Mouse (Mus musculus) cerebral cortex, adult 2 months (tissue): ENCODE data around the gene Adk.

Experiments used
- WGBS: fragments of 180-500 bp; shearing (Covaris S2); methylation state at CpG from one replicate; pipeline ENCODE4 v1.1.7; 2018; 5-methylcytosine and 5-hydroxymethylcytosine counted together

Gene Adk

DNA sequence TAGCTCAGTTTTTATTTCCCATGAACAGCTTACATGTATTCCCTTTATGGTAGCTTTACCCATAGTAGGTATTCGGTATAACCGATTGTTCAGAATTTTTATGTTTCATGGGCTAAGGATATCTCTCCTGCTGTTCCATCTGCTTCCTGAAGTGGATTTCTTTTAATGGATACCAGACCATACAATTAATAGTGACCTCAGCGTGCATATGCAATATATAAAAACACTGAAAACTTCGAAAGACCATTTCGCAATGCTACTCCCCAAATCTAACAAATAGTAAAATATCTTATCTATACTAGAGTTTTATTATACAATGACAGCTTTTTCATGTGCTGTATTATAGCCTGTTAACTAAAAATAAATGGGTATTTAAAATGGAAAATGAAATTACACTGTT is 232.5 kb downstream of the Adk start:
- WGBS = 93% methylated on average over 5 of the region's 5 CpGs

DNA sequence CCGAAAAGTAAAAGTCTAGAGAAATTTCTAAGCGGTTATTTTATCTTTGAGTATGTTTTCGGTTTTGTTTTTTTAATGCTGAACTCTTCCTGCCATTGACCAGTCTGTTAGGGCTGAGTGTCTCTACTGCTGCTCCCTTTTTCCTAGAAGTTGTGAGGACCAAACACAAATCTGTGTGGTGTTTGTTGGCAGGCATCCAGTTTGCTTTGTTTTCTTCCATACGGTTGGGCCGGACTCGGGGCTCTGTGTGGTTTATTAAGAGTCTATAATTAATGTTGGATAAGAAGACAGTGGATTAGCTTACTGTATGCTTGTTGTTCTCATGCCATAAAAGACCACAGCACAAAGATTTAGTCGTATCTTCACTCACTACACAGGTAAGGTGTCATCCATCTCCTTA is 233.9 kb downstream of the Adk start:
- 73% methylated on average over 7 of the region's 7 CpGs for WGBS

DNA sequence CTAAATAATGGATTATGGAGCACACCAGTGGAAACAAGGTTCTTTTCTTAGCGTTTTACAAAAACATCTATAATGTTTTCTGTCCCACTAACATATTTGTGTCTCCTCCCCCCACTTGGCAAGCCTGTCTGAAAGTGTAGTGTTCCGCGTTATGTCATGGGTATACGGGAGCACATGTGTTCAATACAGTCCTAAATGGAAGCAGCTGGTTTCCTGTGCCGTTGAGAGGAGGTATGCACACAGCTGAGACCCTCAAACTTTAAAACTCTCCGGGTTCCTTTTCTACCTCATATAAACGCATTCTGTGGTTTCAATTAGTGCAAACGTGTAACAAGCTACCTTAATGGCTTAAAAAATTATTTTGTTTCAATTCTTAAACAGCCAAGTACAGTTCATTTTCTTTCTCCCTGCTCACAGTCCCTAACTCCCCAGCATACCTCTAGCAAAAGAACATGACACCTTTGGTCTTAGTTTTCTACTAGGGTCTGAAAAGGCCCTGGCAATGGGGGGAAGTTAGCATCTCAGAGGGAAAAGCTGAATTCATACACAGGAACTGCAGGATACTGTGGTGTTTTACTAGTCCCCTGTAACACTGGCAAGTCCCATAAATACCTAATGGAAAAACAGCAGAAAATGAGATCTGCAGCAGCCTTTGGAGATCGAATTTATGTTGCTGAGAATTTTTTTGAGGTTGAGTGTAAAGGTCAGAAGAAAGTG is 235.5 kb downstream of the Adk start:
- 84% methylated on average over 9 of the region's 9 CpGs for WGBS

DNA sequence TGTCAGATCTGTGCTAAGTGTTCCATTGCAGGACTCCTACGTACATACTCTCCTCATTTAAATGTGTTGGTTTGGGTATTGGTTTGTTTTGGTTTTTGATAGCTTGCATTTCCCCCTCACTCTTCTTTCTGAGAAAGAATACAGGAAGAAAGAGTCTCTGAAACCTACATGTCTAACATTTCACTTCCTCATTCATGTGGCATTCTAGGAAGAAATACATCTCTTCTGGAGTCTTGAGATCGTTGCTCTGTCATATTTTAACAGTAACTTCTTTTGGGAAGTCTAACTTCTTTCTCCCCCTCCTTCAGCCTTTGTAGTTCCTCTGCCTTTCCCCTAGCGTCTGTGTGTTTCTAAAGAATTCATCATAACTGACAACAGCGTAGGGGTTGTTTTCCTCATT is 247.4 kb downstream of the Adk start:
- WGBS = 75% methylated on average over 4 of the region's 4 CpGs

DNA sequence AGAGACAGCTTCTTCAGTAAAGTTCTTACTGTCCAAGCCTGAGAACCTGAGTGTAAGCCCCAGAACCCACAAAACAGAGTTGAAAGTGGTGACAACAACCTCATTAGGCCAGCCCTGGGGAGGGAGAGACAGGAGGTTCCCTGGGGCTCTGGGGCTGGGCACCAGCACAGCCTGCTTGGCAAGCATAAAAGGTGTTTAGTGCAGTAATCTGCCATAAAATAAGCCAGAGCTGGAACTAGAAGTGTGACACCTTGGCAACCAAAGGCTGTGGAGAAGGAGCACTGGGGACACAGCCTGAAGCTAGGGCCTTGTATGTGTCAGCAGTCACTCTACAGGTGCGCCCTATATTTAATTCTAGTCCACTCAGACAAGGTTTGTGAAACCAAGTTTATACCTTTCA is 252.4 kb downstream of the Adk start:
- 91% methylated on average over 1 of the region's 1 CpGs for WGBS

DNA sequence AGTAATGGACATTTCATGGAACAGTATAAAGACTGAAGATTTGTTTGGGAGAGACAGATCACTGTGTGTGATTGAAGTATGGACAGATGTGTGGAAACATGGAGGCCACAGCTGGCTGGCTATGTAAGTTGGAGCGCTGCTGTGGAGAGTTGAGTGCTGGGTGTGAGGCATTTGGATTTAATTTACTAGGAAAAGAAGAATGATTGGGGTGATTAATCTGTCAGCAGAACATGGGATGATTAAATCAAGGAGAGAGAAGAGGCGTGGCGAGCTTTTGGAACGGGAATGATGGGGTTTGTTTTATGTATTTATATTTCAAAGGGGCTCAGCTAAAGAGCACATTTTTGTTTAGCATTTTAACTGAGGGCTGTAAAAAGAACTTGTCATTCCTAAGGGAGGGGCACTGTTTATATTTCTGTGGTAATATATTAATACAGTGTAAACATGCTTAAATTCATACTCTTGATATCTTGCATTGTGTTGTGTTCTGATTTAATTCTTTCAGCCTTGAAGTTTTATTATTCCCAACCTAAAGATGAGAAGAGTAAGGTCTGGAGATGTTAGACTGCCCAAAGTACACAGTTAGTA is 256.1 kb downstream of the Adk start:
- WGBS = 84% methylated on average over 4 of the region's 4 CpGs

DNA sequence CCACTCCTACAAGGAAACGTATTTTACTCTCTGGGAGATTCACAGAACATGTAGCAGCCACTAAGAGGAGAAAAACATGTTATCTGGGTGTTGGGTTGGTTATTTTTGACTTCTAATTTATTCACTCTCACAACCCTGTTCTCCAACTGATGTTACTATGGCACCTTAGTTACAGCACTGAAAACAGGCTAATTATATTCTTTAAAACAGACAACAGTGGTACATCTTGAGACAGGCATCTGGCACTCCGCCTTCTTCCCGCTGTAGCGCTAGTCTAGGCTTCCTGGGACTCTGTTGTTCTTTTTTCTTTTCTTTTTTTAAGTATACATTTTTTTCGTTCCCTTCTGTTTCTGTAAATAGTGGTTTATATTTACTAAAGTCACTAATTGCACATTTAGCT is 258.2 kb downstream of the Adk start:
- WGBS = 49% methylated on average over 5 of the region's 5 CpGs

DNA sequence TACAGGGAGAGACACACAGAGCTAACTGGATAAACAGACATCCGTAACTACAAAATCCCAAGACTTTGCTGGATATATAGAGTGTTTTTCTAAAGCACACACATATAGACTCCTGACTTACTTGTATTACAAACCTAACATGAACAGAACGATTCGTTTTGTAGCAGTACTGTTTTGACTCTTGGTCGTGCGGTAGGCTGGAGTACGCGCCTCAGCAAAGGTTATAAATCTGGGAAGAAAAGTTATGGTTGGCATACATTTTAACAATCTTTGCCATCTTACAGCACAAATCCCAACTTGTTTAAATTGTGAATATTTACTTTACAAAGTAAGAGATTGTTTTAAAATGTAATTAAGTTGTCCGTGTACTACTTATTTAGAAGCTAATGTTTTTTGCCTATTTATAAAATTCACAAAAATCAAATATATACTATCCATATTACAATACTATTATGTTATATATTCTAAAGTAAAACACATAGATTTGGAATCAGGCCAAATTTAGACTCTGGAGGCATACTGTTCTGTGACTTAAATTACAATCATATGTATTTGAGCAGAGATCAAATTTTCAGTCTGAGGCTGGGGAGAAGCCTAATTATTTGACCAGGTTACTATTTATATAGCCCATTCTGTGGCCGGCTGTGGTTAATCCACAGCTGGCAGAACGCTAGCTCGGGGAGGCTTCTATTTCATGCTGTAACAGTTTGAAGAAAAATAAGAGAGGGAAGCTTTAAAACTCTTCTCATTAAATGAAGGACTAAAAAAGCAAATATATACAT is 261.4 kb downstream of the Adk start:
- 69% methylated on average over 11 of the region's 11 CpGs for WGBS

DNA sequence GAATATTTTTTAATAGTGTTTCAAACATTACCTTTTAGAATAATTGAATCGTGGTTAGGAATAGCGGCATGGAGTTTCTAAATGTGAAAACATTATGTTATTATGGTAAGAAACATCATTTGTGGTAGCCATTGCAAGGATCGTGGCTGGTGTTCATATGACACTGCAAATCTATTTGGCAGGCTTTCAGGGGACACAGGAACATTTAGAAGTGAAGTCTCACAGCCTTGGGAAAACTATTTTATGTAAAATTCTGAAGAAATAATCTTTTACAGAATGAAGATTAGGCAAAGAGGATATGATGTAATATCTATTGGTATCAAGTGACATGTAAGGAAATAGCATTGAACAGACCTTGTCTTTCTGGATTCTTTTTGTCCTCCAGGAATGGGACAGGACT is 262.1 kb downstream of the Adk start:
- WGBS = 54% methylated on average over 3 of the region's 3 CpGs

DNA sequence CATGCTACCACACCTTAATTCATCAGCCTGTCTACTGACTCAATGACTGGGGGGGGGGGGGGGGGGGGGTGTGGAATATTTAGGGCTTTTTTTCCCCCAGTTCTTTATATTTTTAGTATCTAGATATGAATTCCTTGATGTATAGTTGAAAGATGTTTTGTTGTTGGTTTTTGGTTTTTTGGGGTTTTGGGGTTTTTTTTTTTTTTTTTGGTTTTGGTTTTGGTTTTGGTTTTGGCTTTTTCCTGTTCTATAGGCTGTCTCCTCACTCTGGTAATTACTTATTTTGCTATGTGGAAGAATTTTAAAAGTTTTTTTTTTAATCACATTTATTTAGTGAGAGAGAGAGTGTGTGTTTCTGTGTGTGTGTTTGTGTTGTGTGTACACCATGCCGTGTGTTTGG is 282.5 kb downstream of the Adk start:
- WGBS = 95% methylated on average over 1 of the region's 1 CpGs

DNA sequence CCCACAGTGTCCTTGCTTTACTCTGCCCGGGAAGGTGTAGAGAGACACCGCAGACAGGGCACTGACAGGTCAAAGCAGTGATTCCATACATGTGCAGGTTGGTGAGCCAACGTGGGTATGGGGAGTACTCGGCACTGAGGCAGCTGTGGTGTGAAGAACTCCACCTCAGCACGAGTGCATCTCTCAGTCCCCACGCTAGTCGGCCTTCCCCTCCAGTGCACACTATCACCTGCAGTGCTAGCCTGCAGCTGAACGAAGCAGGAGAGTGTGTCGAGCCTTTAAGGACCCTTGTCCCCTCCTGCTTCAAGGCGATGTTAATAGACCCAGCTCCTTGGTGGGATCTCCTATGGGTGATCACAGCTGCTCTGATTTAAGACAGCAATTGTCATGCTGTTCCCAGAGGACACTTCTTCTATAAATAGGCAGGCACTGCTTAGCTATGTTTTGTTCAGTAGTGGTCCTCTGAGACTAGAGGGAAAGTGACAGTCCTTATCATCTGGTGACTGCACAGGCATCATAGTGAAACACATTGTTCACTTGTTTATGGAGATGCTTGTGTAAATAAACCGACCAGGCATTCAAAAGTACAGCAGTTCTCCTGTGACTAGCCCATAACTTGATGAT is 283.4 kb downstream of the Adk start:
- 71% methylated on average over 11 of the region's 11 CpGs for WGBS

DNA sequence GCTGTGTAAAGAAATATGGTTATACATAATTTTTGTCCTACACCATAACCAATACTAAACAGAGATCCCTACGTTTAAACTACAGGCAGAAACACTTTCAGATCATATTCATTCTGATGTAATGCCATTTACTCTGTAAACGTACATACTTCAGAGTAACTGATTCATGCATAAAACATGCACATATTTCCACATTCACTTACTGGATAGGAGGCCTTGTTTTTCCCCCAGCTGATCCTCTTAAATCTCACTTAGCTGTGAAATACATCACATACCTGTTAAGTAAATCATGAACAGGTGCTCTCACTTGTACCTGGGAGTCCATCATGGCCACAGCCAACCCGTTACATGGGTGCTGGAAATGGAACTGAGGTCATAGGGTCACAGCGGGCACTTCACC is 285.6 kb downstream of the Adk start:
- 88% methylated on average over 4 of the region's 4 CpGs for WGBS

DNA sequence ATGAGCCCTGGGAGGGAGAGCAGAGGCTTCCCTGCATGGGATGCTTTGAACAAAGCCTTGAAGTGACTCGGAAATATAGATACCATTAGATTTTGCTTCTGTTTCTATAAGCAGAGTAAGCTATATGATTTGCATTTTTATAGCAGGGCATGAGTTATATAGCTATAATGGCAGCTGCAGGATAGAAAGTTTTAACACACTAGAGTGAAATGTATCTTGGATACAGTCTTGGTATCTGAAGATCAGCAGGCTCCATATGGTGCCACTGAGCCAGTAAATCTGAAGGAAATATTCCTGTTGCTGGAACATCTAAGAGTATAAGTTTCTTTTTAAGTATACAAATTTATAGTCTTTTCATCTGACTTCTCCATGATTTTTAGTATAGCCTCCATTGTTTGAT is 288.8 kb downstream of the Adk start:
- WGBS = 59% methylated on average over 1 of the region's 1 CpGs

DNA sequence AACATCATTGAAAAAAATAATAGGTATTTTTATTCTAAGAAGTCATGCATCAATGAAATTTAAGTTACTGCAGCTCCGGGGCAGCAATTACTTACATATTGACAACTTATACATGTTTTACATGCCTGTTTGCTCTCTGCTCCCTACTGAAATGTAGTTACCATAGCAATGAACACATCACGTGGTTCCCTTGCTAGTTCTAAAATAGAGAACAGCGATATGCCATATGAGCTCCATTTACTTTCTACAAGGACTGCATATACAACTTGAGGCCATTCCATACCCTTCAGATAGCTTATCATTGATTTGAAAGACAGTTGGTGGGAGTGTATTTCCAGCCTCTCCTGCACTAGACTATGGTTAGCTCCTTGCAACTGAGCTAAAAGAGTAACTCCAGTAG is 290.6 kb downstream of the Adk start:
- WGBS = 59% methylated on average over 3 of the region's 3 CpGs

DNA sequence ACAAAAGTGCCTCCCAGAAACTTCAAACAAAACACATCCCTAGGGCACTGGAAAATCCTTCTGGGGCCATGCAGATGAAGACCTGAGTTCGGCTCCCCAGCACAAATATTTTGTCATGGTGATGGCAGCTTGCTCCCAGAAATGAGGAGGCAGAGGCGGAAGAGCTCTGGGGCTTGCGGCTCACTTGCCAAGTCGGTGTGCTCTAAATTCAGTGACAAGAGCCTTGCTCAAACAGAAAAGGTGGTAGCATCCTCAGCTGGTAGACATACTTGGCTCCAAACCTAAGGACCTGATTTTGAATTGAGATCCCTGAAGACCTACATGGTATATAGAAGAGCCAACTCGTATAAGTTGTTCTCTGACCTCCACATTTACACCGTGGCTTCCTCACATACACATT is 292.5 kb downstream of the Adk start:
- WGBS = 53% methylated on average over 6 of the region's 6 CpGs

DNA sequence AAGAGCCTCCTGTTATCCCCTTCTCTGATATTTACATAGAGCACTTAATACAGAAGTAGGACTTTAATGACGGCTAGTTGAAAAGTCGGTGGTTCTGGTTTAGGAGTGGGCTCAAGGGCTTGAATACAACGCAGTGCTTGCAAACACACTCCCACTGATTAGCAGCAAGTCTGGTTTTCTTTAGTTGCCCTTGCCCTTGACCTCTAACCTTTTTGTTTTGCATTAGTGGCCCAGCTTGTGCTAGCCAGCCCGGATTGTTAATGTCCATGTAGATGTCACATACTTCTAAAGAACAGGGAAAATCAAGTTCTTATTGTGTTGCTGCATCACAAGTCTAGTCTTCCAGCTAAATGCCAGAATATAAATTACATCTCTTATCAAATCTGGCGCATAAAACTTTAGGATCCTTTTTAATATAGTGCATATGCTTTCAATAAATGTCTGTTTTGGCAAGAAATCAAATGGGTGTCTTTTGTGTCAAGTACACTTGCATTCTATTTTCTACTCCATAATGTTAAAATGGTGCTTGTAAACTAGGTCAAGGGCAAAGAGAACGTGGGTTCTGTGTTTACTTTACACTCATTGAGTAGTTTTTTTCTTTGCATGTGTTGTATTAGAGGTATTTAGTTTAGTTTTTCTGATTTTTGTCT is 296.4 kb downstream of the Adk start:
- 81% methylated on average over 6 of the region's 6 CpGs for WGBS

DNA sequence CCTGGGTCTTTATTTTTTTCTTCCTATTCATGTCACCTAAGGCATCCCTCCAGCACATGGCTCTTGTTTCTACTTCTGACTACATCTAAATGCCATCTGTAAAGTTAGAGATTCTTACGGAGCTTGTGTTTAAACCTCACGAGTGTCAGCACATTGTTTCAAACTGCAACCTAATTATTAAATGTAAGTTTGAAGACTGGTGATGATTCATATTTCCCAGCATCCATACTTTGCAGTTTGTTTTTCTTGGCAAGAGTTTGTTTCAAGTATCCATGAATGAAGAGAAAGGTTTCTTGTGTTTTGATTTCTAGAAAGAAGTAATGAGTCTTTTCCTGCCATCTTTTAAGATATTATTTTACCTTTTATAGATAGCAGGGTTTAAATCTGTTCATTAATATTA is 299.3 kb downstream of the Adk start:
- 71% methylated on average over 2 of the region's 2 CpGs for WGBS

DNA sequence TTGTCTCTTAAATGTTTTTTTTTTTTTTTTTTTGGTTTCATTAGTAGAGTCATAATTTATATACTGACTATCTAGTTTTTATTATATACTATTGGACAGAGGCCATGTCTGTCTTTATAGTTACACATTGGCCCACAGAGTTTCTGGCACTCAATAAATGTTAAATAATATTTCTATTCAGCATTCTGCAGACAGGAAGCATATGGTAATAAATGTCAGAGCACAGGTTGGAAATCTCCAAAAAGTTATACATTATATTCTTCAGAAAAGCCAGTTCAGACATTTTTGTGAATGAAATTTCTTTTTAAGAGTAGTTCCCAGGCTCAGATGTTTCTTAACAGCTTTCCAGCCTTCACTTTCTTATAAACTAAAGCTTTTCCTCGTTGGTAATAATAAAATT is 303.9 kb downstream of the Adk start:
- WGBS = 42% methylated on average over 1 of the region's 1 CpGs

DNA sequence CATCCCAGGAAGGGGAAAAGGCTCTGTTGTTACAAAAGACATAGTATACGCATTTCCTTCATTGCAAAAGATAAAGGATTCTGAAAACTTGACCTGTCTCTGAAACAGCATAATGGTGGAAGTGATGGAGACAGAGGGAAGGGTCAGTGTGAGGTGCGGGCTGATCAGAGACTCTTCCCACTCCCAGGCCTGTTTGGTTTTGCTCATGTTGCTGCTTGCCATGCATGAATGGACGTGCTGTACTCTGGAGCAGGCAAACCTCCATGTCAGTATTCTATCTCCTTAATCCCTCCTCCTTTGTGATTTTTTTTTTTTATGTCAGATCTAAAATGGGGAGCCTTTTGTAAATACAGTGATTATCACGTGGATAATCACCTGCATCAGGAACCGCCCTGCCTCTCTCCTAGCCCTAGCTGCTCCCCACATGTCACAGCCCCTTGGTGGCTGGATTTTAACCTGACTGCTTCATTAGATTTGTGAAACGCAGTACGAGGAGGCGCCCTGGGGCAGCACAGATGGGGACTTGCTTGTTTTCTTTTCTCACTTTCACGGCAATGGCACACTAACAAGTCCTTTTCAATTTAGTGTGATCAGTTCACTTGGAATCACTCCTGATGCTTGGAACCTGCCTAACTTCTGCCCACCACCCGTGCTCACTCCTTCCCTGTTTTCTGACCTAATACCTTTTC is 307.0 kb downstream of the Adk start:
- WGBS = 72% methylated on average over 10 of the region's 10 CpGs

DNA sequence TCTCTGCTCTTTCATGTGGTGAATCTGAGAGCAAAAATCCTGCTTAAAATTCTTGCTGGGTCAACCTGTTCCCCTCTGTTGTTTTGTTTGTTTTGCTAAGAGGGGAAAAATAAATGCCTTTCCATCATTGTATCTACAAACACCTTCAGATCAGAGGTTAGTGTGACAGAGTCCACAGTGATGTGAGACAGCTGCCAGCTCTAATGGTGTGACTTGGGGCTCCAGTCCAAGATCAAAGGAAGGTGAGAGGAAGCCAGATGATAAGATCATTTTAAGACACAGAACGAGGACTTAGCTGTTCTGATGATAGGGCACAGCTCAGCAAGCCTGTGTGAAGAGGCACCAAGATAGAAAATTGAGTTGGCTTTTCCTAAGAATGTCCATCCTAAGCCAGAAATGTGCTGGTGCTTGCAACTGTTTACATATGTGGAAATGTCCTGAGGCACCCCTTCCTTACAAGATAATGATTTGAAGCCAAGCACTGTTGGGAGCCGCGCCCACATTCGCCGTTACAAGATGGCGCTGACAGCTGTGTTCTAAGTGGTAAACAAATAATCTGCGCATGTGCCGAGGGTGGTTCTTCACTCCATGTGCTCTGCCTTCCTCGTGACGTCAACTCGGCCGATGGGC is 307.6 kb downstream of the Adk start:
- 83% methylated on average over 8 of the region's 12 CpGs for WGBS

DNA sequence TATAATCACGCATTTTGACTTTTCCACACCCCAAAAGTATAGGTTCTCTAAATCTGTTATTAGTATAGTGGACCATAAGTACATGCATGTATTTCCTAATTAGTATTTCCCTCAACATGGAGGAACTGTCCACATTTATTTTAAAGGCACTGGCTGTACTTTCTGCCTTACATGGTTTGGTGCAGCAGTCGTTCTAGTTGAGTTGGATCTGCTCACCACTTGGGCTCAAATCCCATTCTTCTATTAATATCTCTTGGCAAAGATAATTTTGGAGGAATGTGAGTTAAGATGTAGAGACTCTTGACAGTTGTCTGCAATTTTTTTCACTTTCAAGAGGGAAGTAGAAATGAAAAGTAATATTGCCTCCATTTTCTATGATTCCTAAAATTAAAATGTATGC is 314.7 kb downstream of the Adk start:
- 54% methylated on average over 2 of the region's 2 CpGs for WGBS
